Mouse (Mus musculus): Measurements from ENCODE around the gene Srsf7. TPM values are rescaled to one million over a fixed set of nuclear protein-coding genes. Genes with fewer than 3 reads are reported as not detected.
A peak's percentile ranks its signal among the peaks of the same experiment; 100 is the strongest.
"Not testable (repeated sequence)": the region's sequence is repeated elsewhere in the genome, so short reads cannot be mapped to it uniquely, and the experiment has no call there.

Srsf7 gene
- polyA plus RNA-seq, 1 experiment = 83.7 TPM

GRCm38 (mm10) chr17:80234376-80234775 lies 27.3 kb upstream of the Srsf7 start:
- no peak overlapping the region for H3K27ac ChIP-seq (ENCODE audit: insufficient read depth, low read depth, low read length)
- H3K4me1 ChIP-seq (ENCODE audit: control insufficient read depth, insufficient read depth, low read length) = peaks cover 26% of the 10 kb centered on the region
- TF ChIP-seq CTCF (IDR thresholded peaks at IDR 0.05; ENCODE audit: low read depth, low read length) (no peak), POLR2A (IDR thresholded peaks at IDR 0.05; ENCODE audit: borderline replicate concordance, low read depth, low read length) (no peak)
- no peak overlapping the region for H3K4me3 ChIP-seq (ENCODE audit: insufficient read depth, low read length)

- peaks cover 29% of the 10 kb centered on the region for H3K4me1 ChIP-seq (ENCODE audit: control insufficient read depth, insufficient read depth, low read length)
- TF ChIP-seq POLR2A (IDR thresholded peaks at IDR 0.05; ENCODE audit: borderline replicate concordance, low read depth, low read length) = no peak
- no peak for TF ChIP-seq CTCF (IDR thresholded peaks at IDR 0.05; ENCODE audit: low read depth, low read length)
- H3K4me3 ChIP-seq (ENCODE audit: insufficient read depth, low read length) = no peak overlapping the region
- H3K27ac ChIP-seq (ENCODE audit: insufficient read depth, low read depth, low read length) = no peak overlapping the region
Observed at GRCm38 (mm10) chr17:80233844-80234243, 26.7 kb upstream of the Srsf7 start.

GRCm38 (mm10) chr17:80229396-80229795 lies 22.3 kb upstream of the Srsf7 start:
- Histone ChIP-seq H3K4me3 (ENCODE audit: insufficient read depth, low read length) (no peak overlapping the region), H3K4me1 (ENCODE audit: control insufficient read depth, insufficient read depth, low read length) (peaks cover 9% of the 10 kb centered on the region), H3K27ac (ENCODE audit: insufficient read depth, low read depth, low read length) (no peak overlapping the region)
- no peak for TF ChIP-seq POLR2A (IDR thresholded peaks at IDR 0.05; ENCODE audit: borderline replicate concordance, low read depth, low read length)
- no peak for TF ChIP-seq CTCF (IDR thresholded peaks at IDR 0.05; ENCODE audit: low read depth, low read length)

- H3K4me1 ChIP-seq (ENCODE audit: control insufficient read depth, insufficient read depth, low read length) = not testable (repeated sequence)
- Histone ChIP-seq H3K4me3 (ENCODE audit: insufficient read depth, low read length) (peak overlapping the region; percentile 71), H3K27ac (ENCODE audit: insufficient read depth, low read depth, low read length) (peak overlapping the region; percentile 70; the same call in 1 of the 2 replicates)
Observed at GRCm38 (mm10) chr17:80225142-80225541, 18.0 kb upstream of the Srsf7 start.

GRCm38 (mm10) chr17:80224326-80225116 lies 17.4 kb upstream of the Srsf7 start, which contains the start of gene Gemin6:
Gene Gemin6, plus strand, starts transcription at chr17:80224441.
- no peak for TF ChIP-seq CTCF (IDR thresholded peaks at IDR 0.05; ENCODE audit: low read depth, low read length)
- peak; percentile 76; the same call in 1 of the 2 replicates for TF ChIP-seq POLR2A (IDR thresholded peaks at IDR 0.05; ENCODE audit: borderline replicate concordance, low read depth, low read length)

GRCm38 (mm10) chr17:80223829-80224228 lies 16.7 kb upstream of the Srsf7 start:
- TF ChIP-seq CTCF (IDR thresholded peaks at IDR 0.05; ENCODE audit: low read depth, low read length) (no peak), POLR2A (IDR thresholded peaks at IDR 0.05; ENCODE audit: borderline replicate concordance, low read depth, low read length) (no peak)
- no peaks in the 10 kb centered on the region for H3K4me1 ChIP-seq (ENCODE audit: control insufficient read depth, insufficient read depth, low read length)
- H3K4me3 ChIP-seq (ENCODE audit: insufficient read depth, low read length) = peak overlapping the region; percentile 71
- H3K27ac ChIP-seq (ENCODE audit: insufficient read depth, low read depth, low read length) = peak overlapping the region; percentile 30; the same call in 1 of the 2 replicates

More at GRCm38 (mm10) chr17:80224326-80225116, 17.4 kb upstream of the Srsf7 start, which contains the start of gene Gemin6:
- Histone ChIP-seq H3K27ac (ENCODE audit: insufficient read depth, low read depth, low read length) (peak within 1 kb of the TSS; percentile 70), H3K4me3 (ENCODE audit: insufficient read depth, low read length) (peak within 1 kb of the TSS; percentile 71), H3K4me1 (ENCODE audit: control insufficient read depth, insufficient read depth, low read length) (0 out of 2 replicates have a peak, but pooled peaks cover 4% of the 10 kb centered on the region)

GRCm38 (mm10) chr17:80221890-80222628 lies 15.0 kb upstream of the Srsf7 start:
- H3K27ac ChIP-seq (ENCODE audit: insufficient read depth, low read depth, low read length) = no peak overlapping the region
- H3K4me1 ChIP-seq (ENCODE audit: control insufficient read depth, insufficient read depth, low read length) = no peaks in the 10 kb centered on the region
- no peak overlapping the region for H3K4me3 ChIP-seq (ENCODE audit: insufficient read depth, low read length)
- no peak for TF ChIP-seq POLR2A (IDR thresholded peaks at IDR 0.05; ENCODE audit: borderline replicate concordance, low read depth, low read length)
- TF ChIP-seq CTCF (IDR thresholded peaks at IDR 0.05; ENCODE audit: low read depth, low read length) = no peak

GRCm38 (mm10) chr17:80221202-80221601 lies 14.1 kb upstream of the Srsf7 start:
- no peaks in the 10 kb centered on the region for H3K4me1 ChIP-seq (ENCODE audit: control insufficient read depth, insufficient read depth, low read length)
- no peak overlapping the region for H3K27ac ChIP-seq (ENCODE audit: insufficient read depth, low read depth, low read length)
- H3K4me3 ChIP-seq (ENCODE audit: insufficient read depth, low read length) = no peak overlapping the region
- TF ChIP-seq CTCF (IDR thresholded peaks at IDR 0.05; ENCODE audit: low read depth, low read length) (no peak), POLR2A (IDR thresholded peaks at IDR 0.05; ENCODE audit: borderline replicate concordance, low read depth, low read length) (no peak)

- TF ChIP-seq CTCF (IDR thresholded peaks at IDR 0.05; ENCODE audit: low read depth, low read length) = no peak
- no peak for TF ChIP-seq POLR2A (IDR thresholded peaks at IDR 0.05; ENCODE audit: borderline replicate concordance, low read depth, low read length)
- no peak overlapping the region for H3K4me3 ChIP-seq (ENCODE audit: insufficient read depth, low read length)
- no peaks in the 10 kb centered on the region for H3K4me1 ChIP-seq (ENCODE audit: control insufficient read depth, insufficient read depth, low read length)
- no peak overlapping the region for H3K27ac ChIP-seq (ENCODE audit: insufficient read depth, low read depth, low read length)
Observed at GRCm38 (mm10) chr17:80220131-80220530, 13.0 kb upstream of the Srsf7 start.

- not testable (repeated sequence) for H3K4me3 ChIP-seq (ENCODE audit: insufficient read depth, low read length); H3K4me1 ChIP-seq (ENCODE audit: control insufficient read depth, insufficient read depth, low read length); H3K27ac ChIP-seq (ENCODE audit: insufficient read depth, low read depth, low read length)
Observed at GRCm38 (mm10) chr17:80213998-80214397, 6.9 kb upstream of the Srsf7 start.
